Mouse (Mus musculus): Measurements from ENCODE around the gene Gse1.
A peak's percentile ranks its signal among the peaks of the same experiment; 100 is the strongest.

Gse1 gene

GRCm38 (mm10) chr8:120553441-120554123 is 325.3 kb downstream of the Gse1 start:
- no peak for DNase-seq (ENCODE audit: low spot score)

DNA sequence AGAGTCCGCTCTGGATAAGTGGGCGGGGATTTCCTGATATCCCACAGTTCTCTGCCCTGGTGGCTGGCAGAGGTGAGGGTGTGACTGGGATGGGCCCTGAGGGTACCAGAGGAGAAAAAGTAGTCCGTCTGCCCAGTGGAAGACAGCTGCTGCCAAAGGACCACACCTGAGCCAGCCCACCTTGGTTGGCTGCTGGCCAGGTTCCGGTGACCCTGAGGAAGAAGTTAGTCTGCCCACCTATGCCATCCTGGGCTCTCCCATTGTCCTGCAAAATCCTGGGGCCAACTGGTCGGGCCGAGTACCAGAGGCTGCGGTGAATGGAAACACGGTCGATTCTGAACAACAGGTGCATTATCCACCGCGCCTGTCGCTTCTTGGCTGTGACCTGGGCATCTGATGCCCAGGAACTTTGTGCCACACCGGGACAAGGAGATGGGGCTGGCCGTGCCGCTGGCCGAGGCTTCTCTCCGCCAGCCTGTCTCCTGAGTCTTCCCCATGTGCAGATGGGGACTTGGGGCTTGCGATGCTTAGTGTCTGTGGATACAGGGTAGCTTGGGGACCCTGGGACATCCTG is 326.3 kb downstream of the Gse1 start:
- no peak for DNase-seq (ENCODE audit: low spot score)

GRCm38 (mm10) chr8:120556198-120556892 is 328.1 kb downstream of the Gse1 start:
- no peak for DNase-seq (ENCODE audit: low spot score)

DNA sequence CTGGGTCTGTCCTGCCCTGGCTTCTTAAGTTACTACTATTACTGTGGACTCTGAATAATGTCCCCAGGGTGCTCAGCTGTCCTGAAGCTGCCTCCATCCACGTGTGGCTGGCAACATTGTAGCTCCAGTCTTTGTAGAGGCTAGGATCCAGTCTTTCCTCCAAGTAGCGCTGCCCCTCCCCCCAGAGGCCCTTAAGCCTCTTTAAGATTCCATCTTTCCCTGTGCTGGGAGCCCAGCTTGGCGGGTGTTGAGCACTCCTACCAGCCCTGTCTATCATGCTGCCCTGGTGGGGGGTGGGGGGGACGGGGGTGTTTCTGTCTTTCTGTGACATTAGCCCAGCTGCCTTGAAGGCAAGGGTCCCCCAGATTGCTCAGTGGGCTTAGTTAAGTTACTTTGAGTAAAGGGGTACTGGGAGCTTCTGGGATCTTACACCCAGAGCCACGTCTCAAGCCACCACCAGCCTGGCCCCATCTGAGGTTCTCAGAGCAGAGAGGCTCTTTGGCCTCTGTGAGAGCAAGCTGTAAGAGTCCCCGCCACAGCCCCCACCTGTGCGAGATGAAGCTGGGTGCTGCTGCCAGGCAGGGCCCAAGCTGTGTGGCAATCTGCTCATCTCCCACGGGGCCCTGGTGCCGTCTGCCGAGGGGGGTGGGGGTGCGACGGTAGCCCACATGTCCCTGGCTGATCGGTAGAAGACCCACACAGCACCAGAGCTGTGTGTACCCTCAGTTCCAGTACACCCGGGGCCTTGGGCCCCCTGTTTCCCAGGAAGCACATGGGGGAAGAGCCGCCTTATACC is 329.1 kb downstream of the Gse1 start:
- DNase-seq (ENCODE audit: low spot score), result no peak

DNA sequence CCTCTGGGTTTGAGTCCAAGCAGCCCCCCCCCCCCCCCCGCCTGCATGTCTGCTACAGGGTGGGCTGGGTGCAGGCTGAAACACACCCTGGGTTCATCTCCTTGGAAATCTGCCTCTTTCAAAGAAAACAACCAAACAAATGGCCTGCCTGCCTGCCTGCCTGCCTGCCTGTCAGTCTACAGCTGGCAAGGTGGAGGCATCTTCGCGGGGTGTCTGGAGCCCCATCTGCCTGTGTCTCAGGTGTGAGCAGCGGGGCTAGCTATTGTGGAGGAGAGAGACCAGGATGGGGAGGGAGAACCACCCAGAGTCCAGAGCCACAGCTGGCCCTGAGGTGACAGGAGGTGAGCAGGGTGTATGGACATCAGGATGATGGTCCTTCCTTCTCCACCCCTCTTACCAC is 329.9 kb downstream of the Gse1 start:
- no peak for DNase-seq (ENCODE audit: low spot score)

- DNase-seq (ENCODE audit: low spot score), result no peak
Measured at GRCm38 (mm10) chr8:120559654-120560053, 331.4 kb downstream of the Gse1 start.

- DNase-seq (ENCODE audit: low spot score), result no peak
Measured at GRCm38 (mm10) chr8:120560535-120560934, 332.3 kb downstream of the Gse1 start.

- DNase-seq (ENCODE audit: low spot score), result no peak
Measured at GRCm38 (mm10) chr8:120561539-120562435, 333.5 kb downstream of the Gse1 start.

DNA sequence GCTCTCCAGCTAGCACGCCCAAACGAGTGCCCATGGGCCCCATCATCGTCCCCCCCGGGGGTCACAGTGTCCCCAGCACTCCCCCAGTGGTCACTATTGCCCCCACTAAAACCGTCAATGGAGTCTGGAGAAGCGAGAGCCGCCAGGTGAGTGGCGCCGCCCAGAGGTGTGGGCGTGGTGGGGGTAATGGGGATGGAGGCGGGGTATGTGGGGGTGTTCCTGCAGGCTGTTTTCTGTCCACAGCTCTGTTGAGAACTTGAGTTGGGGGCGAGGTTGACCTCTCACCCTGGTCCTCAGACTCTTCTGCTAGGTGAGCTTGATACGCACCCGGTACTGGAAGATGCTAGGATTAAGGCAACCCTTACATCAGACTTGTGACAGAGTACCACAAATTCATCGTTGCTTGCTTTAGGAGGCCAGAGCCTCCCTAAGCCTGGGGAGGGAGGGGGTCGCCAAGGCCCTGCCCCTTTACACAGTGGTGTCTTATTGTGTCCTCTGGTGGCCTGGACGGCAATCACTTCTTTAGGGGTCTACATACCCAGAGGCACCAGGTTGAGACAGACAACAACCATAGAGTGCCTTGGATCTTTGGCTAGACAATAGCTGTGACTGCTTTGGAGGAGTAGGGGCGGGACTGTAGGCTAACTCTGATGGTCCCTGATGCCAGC is 334.6 kb downstream of the Gse1 start:
- no peak for DNase-seq (ENCODE audit: low spot score)

DNA sequence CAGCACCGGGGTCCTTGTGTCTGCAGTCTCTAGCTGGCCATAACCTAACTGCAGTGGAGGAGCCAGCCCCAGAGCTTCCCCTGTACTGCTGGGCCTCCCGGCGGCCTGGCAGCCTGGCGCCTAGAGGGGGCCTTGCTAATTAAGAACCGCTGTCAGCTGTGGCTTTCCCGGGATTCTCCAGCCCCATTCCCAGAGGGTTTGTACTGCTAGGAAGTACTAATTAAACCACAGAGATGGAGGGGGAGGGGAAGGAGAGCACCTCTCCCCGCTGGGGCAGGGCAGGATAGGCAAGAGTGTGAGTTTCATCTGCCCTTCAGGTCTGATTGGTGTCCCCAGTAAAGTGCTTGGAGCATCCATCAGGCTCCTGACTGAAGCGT is 335.1 kb downstream of the Gse1 start:
- DNase-seq (ENCODE audit: low spot score), result no peak

DNA sequence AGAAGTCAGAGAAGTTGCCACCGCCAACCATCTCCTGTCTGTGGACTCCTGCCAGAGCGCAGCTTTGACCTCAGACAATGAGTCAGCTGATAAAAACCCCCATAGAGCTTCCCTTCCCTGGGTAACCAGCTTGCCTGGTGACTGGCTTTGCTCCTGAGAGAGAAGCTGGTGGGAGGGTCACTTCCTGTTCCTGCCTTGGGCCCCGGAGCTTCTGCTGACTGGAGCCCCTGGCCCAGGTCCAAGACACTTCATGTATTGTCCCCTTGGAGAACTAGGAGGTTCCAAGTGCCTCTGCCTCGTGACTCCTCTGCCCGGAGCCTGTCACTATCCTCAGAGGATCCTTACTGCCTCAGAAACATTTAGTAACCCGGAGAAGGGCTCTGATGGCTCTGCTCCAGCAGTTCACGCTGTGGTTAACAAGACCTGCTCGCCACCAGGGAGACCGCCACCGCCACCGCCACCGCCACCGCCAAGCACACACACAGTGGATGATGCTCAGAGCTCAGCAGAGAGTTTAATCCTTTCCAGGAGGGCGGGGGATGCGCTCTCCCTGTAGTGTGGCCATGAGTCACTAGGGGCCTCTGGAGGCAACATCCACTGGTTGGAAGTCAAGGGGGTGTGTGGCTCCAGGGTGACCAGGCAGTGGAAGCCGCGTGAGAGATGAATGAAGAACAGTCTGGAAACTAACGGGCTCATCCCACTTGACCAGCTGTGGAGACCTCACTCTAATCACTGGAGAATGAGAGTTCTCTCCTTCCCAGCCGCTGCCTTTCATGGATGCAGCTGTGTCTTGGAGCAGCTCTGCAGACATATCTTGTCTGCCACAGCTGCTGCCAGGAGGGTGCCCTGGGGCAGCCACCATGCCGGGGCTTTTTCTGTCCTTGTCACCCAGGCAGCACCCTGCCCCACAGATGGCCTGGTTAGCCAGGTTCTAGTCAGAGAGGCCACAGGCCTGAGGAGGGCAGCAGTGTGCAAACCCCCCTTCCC is 335.9 kb downstream of the Gse1 start:
- DNase-seq (ENCODE audit: low spot score), result peak; percentile 67

- no peak for DNase-seq (ENCODE audit: low spot score)
Measured at GRCm38 (mm10) chr8:120565151-120565711, 337.0 kb downstream of the Gse1 start.

DNA sequence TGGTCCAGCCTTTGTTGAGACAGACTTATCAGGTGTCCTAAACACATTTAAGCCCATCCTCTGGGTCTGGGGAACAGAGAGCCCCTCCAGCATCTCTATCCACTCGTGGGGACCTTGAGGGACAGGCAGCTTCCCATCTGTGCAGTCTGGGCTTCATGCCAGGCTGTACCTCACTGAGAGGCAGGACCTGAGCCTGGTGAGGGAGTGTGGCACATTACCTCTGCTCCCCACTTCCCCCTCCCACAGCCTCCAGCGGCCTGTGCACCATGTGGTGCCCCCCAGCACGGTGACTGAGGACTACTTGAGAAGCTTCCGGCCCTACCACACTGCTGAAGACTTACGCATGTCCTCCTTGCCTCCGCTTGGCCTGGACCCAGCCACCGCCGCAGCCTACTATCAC is 338.4 kb downstream of the Gse1 start:
- DNase-seq (ENCODE audit: low spot score), result no peak

DNA sequence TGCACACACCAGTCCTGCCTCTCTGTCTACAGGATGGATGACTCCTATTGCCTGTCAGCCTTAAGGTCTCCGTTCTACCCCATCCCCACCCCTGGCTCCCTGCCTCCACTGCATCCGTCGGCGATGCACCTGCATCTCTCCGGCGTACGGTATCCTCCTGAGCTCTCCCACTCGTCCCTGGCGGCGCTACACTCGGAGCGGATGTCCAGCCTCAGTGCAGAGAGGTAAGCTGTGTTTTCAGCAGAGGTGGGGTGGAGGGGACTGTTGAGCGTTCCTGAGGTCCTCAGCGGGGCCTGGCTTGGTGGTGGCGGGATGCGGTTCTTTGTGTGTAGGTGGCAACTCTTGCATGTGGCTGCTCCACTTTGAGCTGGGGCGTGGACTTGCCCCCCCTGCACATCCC is 339.5 kb downstream of the Gse1 start:
- no peak for DNase-seq (ENCODE audit: low spot score)

DNA sequence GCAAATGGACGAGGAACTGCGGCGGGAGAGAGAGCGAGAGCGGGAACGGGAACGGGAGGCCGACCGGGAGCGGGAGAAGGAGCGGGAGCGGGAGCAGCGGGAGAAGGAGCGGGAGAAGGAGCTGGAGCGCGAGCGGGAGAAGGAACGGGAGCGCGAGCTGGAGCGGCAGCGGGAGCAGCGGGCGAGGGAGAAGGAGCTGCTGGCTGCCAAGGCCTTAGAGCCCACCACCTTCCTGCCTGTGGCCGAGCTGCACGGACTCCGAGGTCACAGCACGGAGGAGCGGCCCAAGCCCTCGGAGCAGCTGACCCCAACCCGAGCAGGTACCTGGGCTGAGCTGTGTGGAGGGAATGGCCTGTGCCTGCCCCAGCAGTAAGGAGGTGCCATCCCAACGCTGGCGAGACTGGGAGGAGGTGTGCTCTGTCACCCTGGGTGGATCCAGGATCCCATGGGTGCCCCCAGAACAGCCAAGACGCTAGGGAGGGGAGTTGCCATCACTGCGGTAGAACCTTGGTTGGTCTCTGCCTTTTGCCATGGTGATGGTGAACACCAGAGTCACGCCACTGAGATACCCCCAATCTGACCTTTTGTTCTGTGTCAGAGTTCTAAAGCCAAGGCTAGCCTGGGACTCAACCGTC is 340.0 kb downstream of the Gse1 start:
- DNase-seq (ENCODE audit: low spot score), result no peak

DNA sequence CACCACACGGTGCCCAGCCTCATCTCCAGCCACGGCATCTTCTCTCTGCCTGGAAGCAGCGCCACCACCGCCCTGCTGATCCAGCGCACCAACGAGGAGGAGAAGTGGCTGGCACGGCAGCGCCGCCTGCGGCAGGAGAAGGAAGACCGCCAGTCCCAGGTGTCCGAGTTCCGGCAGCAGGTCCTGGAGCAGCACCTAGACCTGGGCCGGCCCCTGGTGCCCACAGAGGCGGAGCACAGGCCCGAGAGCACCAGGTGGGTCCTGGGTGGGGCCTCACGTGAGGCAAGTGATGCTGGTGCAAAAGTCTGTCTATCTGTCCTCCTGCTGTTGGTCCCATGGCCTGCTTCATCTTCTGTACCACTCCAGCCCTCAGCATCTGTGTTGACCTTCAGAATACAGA is 340.9 kb downstream of the Gse1 start:
- DNase-seq (ENCODE audit: low spot score), result no peak

DNA sequence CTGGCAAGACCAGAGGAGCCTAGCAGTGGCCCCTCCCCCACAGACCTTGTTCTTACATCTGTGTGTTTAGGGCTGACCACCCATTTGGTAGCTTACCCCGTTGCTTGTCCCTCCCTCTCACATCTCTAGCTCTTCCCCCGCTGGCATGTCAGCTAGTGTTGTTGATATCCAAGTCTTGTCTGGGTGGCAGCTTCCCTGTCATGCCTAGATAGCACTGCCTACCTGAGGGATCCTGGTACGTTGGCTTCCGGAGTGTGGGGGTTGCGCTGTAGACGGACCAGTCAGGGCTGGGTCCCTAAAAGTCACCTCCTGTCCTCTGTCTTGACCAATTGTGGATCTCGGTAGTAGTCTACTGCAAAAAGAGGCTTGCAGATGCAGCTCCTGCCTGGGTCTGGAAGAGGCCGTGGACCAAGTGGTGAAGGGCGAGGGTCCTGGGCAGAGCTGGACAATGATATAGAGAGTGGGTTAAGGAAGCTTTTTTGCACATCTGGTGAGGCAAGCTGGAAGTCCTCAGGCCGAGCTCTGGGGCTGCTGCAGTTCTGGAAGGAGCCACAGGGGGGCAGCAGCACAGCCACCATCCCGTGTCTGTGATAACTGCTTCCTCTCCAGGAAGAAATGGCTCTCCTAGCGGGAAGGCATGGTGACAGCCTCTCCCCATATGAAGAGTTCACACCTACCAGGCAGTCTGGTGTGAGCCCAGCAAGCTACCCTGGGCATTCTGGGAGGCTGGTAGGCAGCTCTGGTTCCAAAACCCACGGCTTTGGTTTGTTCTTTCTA is 341.9 kb downstream of the Gse1 start:
- peak; percentile 70 for DNase-seq (ENCODE audit: low spot score)

DNA sequence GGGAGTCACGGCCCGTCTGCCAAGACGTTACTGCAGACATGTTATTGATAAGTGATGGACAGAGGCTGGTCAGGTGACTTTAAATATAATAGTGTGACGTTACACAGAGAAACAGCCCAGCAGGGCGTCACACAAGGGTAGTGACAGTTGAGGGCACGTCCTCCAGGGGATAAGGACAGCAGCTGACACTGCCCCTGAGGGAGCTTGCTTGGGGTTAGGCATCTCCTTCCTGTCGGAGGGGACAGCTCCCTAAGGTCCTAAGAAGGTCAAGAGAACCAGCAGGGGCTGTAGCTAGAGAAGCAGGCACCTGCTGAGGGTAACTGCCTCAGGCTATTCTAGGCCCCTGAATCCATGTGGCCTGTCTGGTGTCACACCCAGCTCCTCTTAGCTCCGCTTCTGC is 343.3 kb downstream of the Gse1 start:
- no peak for DNase-seq (ENCODE audit: low spot score)

All from urinary bladder, postnatal 25 days (tissue).